Mouse (Mus musculus): ENCODE data around the gene Btbd3.

DNA sequence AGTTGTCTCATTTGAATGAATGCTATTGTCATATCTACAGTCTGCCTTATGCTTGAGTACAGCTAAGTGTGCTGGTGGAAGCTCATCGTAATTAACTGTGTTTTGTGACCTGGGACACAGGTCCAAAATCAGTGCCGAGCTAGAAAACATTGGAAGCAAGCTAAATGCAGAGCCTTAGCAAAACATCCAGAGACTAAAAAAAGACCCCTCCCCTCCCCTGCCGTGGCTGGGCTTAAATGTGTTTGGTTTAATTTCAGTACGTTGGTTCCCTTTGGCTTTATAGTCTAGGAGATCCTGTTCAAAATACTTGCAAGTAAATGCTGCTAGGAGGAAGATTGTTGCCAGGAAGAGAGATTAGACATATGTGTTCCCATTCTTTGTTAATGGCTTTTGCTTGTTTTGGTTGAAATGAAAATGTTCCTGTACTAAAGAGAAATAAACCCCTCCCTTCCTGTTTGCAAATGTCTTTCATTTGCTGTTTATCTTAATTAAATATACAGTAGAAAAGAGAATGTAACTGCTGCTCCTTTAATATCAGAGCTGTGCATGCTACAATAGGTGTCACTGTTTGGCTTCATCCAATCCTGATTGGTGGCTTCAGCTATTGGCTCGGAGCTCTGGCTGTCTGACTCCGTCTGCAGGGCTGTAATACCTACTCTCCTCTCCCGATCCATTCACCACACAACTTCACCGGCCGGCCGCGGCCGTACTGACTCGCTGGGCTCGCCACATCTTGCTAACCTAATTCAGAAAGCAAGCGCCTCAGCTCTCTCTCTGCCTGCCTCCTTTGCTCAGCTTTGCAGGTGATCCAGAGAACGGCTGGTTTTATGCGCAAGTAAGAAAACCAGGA, 21.7 kb downstream of the Btbd3 start:
- TF ChIP-seq CTCF (IDR thresholded peaks at IDR 0.05; ENCODE audit: low read depth) (no peak), EP300 (IDR thresholded peaks at IDR 0.05; ENCODE audit: low read depth) (no peak)
